Mouse (Mus musculus) spleen, adult 2 months (tissue): Measurements from ENCODE around the gene Zfp672.

Experiments
- CTCF ChIP-seq: fragments of 200-500 bp; IDR thresholded peaks from 2 replicates; pipeline ENCODE4 v1.5.1; 2011; ENCODE audit warnings: mild to moderate bottlenecking, inconsistent platforms; ENCODE audit not compliant: insufficient read depth, insufficient read length, insufficient replicate concordance; ENCODE audit errors: extremely low read depth
- POLR2A ChIP-seq: fragments of 200-500 bp; IDR thresholded peaks from 2 replicates; pipeline ENCODE4 v1.6.1; 2011; ENCODE audit warnings: low read depth, low read length, inconsistent platforms

DNA sequence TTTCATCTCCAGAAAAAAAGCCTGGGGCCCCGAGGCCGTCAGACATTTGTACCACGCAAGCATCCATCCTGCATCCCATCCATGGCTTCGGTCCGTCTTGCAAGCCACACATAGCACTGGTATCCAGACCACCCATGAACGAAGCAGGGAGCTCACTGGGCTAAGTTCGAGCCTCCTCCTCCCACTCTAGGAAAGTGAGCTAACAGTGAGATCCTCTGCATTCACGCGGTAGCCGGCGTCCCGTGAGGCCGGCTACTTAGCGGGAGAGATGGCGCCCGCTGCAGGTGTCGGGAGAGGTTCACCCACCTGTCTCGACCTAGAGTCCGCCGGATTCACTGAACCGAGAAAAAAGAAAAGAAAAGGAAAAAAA, 248 bp downstream of the Zfp672 start:
- no peak for TF ChIP-seq CTCF
- TF ChIP-seq POLR2A = no peak
